Mouse (Mus musculus) embryo, embryonic 10.5 days (tissue): Measurements from ENCODE around the gene Phldb2.

Experiments used
- DNase-seq: peaks from one replicate; pipeline ENCODE4 v3.0.0-alpha.2; 2015; ENCODE audit warnings: low spot score

Gene Phldb2

DNA sequence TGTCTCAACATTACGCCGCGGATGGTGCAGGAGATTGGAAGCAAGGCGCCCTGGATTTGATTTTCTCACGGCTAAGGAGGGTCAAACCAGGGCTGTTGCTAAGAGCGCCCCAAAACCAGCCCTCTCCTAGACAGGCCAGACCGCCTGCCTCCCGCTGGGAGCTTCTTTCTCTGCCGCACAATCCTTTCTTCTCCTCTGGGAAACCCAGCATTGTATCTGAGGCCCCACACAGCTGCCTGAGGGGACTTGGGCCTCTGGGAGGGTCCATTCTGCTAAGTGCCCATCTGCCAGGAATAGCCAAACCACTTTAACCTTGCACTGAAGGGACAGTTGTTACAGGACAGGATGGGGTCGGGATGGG, 228.7 kb downstream of the Phldb2 start:
- peak; percentile 86 for DNase-seq

- peak; percentile 84 for DNase-seq
Measured at GRCm38 (mm10) chr16:45724061-45724741, 229.2 kb downstream of the Phldb2 start, which contains the start of gene Tagln3. TSS of gene Tagln3 (minus strand) at chr16:45724608.

- DNase-seq = peak; percentile 57
Measured at GRCm38 (mm10) chr16:45723172-45723901, 230.1 kb downstream of the Phldb2 start.

- no peak for DNase-seq
Measured at GRCm38 (mm10) chr16:45722460-45722951, 230.9 kb downstream of the Phldb2 start.

DNA sequence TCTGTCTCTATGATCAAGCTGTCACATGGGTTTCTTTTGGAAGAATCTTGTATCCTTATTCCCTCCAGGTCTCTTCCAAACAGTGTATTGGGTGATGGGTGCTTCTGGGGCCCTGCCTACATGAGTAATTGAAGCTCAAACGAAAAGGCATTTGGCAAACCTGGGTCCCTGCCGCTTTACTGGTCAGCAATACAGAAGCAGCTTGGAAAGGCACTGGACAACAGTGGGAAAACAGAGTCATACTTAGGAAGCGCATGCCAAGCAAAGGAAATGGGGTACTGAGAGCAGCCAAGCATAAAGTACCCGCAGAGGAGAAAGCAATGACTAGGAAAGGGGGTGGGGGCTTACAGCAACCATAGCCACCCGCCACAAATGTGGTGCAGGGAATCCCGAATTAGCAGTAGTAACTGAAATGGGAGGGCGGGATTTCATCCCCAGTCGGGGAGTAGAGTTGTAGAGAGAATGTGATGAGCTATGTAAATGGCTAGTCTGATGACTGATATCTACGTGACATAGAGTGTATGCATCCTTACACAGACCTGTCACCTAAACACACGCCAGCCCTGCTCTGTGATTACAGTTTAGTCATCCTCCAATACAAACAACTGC, 233.3 kb downstream of the Phldb2 start:
- DNase-seq = no peak

- no peak for DNase-seq
Measured at GRCm38 (mm10) chr16:45718296-45718695, 235.1 kb downstream of the Phldb2 start.

DNA sequence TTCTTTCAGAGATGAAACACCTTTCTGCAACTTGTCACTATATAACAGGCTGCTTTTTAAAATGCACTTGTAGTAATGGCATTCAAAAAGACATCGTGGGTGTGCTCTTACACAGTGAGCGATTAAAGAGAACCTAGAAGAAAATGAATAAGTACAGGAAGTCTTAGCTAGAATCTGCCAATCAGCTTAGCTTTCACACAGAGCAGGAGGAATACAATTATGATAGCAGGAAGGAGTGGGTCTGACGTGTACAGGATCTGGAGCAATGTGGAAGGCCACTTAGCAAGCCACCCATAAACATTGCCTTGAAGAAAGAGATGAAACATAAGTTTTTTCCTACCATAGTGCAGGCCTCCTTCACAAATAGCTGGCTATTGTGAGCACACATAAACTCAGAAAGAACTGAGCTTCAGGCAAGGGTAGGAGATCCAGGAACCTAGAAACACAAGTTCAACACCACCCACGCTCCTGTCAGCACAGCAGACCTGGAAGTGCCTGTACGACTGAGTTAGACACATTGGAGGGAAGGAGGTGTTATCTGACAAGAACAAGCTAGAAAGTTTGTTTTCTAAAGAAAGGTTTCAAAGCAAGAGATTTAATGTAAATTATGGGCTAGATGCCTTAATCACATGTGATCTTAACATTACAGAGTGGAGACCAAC, 238.8 kb downstream of the Phldb2 start:
- no peak for DNase-seq

- DNase-seq = no peak
Measured at GRCm38 (mm10) chr16:45713878-45714277, 239.5 kb downstream of the Phldb2 start.

- no peak for DNase-seq
Measured at GRCm38 (mm10) chr16:45713261-45713660, 240.1 kb downstream of the Phldb2 start.

- peak; percentile 27 for DNase-seq
Measured at GRCm38 (mm10) chr16:45711263-45711662, 242.1 kb downstream of the Phldb2 start.

- DNase-seq = no peak
Measured at GRCm38 (mm10) chr16:45699301-45699700, 254.1 kb downstream of the Phldb2 start.

DNA sequence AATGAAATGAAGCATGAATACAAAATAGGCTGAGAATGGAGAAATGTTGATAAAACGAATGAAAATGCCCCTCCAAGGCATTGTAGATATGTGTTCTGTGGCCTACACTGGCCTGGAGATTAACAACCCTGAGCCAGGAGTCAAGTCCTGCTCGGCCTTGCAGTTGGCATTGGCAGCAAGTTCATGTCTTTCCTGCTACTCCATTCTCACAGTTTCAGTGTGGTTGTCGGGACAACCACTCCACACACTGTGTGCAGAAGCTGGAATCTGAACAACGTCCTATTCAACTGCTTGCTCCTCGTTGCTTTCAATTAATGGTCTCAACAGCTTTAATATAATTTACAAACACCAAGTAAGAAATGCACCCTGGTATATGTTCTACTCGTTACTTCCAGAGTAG, 255.4 kb downstream of the Phldb2 start:
- no peak for DNase-seq
